Mouse (Mus musculus): Measurements from ENCODE around the gene Reln. TPM values are rescaled to one million over a fixed set of nuclear protein-coding genes. Genes with fewer than 3 reads are reported as not detected.

Gene Reln
- total and polyA plus RNA-seq, 2 experiments from 2014 or later = 40.5 to 208 TPM

DNA sequence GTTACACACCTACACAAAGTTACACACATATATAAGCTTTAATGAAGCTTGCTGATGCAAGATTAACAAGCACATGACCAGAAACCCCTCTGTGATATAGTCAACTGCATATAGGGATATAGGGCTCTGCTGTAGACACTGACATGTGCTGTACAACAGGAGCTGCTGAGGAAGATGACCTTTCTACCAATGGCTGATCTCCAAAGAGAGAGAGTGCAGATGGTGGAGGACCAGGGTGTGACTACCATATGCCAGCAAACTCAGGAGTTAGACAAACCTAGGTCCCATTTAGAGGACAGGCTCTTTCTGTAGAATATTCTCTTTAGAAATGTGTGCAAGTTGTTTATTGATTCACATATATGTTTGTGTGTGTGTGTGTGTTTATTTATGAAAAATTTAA is 216.9 kb downstream of the Reln start:
- TF ChIP-seq CTCF (IDR thresholded peaks at IDR 0.05; ENCODE audit: low read depth) = no peak
- Histone ChIP-seq H3K27ac (ENCODE audit: low read depth, low read length) (no peak overlapping the region), H3K36me3 (ENCODE audit: insufficient read depth) (no peaks in the 10 kb centered on the region), H3K9me3 (ENCODE audit: low read length) (no peaks in the 10 kb centered on the region), H3K9ac (no peak overlapping the region), H3K4me2 (ENCODE audit: low read depth) (no peak overlapping the region), H3K4me3 (ENCODE audit: low read depth, low read length) (no peak overlapping the region), H3K4me1 (ENCODE audit: insufficient read depth) (no peaks in the 10 kb centered on the region), H3K27me3 (ENCODE audit: insufficient read depth, low read length) (no peaks in the 10 kb centered on the region)
- ATAC-seq = no peak
- DNase-seq = no peak

DNA sequence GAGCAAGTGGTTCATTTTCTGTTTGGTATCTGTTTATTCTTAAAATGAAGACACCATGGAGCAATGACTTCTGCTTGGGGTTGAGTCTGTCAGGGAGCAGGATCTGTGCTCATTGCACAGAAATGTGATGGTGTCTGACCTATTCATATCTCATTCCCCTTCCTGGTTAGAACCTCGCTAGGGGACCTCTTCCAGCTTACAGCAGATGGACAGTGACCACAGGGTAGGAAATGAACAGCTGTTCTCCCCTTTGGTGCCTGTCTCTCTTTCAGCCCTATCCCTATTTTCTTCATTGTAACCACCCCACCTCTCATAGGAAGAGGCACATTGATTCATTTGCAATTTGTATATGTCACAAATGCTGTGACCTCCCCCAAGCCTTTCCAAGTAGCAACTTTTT is 225.2 kb downstream of the Reln start:
- Histone ChIP-seq H3K9ac (no peak overlapping the region), H3K9me3 (ENCODE audit: low read length) (no peaks in the 10 kb centered on the region), H3K27me3 (ENCODE audit: insufficient read depth, low read length) (no peaks in the 10 kb centered on the region), H3K4me3 (ENCODE audit: low read depth, low read length) (no peak overlapping the region), H3K4me1 (ENCODE audit: insufficient read depth) (no peaks in the 10 kb centered on the region), H3K36me3 (ENCODE audit: insufficient read depth) (no peaks in the 10 kb centered on the region), H3K4me2 (ENCODE audit: low read depth) (no peak overlapping the region), H3K27ac (ENCODE audit: low read depth, low read length) (no peak overlapping the region)
- DNase-seq (no peak), ATAC-seq (no peak)
- TF ChIP-seq CTCF (IDR thresholded peaks at IDR 0.05; ENCODE audit: low read depth) = no peak
- WGBS = 72% methylated on average over 1 of the region's 1 CpGs

DNA sequence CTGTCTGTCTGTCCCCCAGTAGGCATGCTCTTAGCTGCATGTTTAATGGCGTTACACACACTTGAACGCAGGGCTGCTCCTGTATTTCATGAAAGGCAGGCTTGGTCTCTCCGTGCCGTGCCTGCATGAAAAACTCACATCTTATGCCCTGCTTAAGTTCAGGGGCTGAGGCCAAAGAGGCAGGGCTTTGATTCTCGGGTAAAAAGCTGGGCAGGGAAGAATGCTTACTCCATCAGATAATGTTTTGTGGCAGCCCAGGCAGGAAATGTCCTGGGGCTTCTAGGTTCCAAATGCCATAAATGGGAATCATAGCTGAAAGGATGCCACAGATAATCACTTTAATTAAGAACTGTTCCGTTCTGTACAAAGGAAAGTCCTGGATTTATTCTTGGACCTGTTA is 226.0 kb downstream of the Reln start:
- no peak for ATAC-seq
- WGBS = 26% methylated on average over 6 of the region's 6 CpGs
- no peak overlapping the region for H3K4me2 ChIP-seq (ENCODE audit: low read depth)

DNA sequence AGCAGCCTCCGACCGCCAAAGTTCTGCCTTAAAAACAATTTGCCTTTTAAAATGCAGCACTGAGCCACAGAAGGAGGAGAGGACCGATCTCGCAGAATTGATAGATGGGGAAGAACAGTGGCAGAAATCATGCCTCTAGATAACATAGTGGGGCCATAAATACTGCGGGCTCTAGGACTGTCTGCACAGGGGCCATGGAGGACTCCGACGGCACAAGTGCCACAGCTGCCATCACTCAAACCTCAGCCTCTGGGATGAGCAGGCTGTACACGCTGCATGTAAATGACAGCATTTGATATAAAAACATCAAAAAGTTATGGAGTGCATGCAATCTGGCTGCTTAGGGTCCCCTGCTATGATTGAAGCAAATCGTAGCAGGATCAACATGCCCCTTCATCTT is 227.6 kb downstream of the Reln start:
- Histone ChIP-seq H3K36me3 (ENCODE audit: insufficient read depth) (no peaks in the 10 kb centered on the region), H3K4me1 (ENCODE audit: insufficient read depth) (no peaks in the 10 kb centered on the region), H3K9ac (no peak overlapping the region), H3K4me3 (ENCODE audit: low read depth, low read length) (no peak overlapping the region), H3K9me3 (ENCODE audit: low read length) (no peaks in the 10 kb centered on the region), H3K27ac (ENCODE audit: low read depth, low read length) (no peak overlapping the region), H3K4me2 (ENCODE audit: low read depth) (no peak overlapping the region), H3K27me3 (ENCODE audit: insufficient read depth, low read length) (no peaks in the 10 kb centered on the region)
- ATAC-seq (no peak), DNase-seq (no peak)
- no peak for TF ChIP-seq CTCF (IDR thresholded peaks at IDR 0.05; ENCODE audit: low read depth)
- 82% methylated on average over 9 of the region's 9 CpGs for WGBS

More for the DNA sequence above, 226.0 kb downstream of the Reln start:
- no peak overlapping the region for H3K9ac ChIP-seq
- H3K4me1 ChIP-seq (ENCODE audit: insufficient read depth) = no peaks in the 10 kb centered on the region
- no peak overlapping the region for H3K27ac ChIP-seq (ENCODE audit: low read depth, low read length)
- H3K27me3 ChIP-seq (ENCODE audit: insufficient read depth, low read length) = no peaks in the 10 kb centered on the region
- DNase-seq = no peak
- no peaks in the 10 kb centered on the region for H3K9me3 ChIP-seq (ENCODE audit: low read length)
- H3K4me3 ChIP-seq (ENCODE audit: low read depth, low read length) = no peak overlapping the region
- no peak for TF ChIP-seq CTCF (IDR thresholded peaks at IDR 0.05; ENCODE audit: low read depth)
- H3K36me3 ChIP-seq (ENCODE audit: insufficient read depth) = no peaks in the 10 kb centered on the region

DNA sequence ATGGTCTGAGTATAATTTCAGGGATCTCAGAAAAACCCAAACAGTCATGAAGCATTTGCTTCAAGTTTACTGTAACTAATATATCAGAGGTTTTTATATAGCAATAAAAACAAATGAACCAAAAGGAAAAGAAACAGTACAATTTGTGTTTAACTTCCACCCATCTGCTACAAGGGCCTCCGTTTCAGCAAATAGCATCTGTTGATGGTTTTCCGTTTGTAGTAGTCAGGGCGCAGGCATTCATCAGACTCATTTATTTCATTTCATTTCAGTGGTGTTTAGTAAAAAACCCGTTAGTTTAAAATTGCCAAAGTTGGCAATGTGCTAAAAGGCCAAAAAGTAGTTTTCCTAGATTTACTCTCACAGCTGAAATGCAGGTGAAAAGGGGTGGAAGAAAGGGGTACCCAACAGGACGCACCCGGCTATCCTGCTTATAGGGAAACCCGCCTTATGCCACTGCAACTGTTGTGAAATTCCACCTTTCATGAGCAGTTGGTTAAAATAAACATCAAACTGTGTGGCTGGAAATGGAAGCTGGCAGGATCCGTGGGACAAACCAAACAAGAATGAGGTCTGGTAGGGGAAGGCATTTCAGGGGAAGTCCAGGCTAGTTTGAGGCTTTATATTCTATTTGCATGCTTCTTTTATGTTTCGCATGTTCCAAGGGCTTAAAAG is 237.6 kb downstream of the Reln start:
- DNase-seq = peak; percentile 40

DNA sequence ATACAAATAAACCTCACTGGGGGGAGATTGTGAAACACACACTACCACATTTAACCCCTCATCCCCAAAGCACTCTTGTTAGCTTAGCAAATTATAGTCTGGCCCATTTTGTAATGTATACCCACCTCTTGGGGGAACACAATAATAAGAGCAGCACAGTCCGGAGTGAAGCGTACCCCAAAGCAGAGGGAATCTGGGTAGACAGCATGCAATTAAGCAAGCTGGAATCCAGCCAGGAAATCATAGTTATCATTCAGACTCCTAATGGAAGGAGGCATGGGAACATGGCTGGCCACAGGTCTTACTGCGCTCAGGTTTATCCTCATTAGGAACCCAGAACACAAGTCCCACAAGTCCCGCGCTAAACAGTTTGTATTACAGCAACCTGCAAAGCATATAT is 249.5 kb downstream of the Reln start:
- no peak for ATAC-seq
- no peak overlapping the region for H3K4me3 ChIP-seq (ENCODE audit: low read depth, low read length)
- H3K27me3 ChIP-seq (ENCODE audit: insufficient read depth, low read length) = no peaks in the 10 kb centered on the region
- H3K4me1 ChIP-seq (ENCODE audit: insufficient read depth) = 0 out of 2 replicates have a peak, but pooled peaks cover 9% of the 10 kb centered on the region
- H3K4me2 ChIP-seq (ENCODE audit: low read depth) = no peak overlapping the region
- no peaks in the 10 kb centered on the region for H3K36me3 ChIP-seq (ENCODE audit: insufficient read depth)
- WGBS = 32% methylated on average over 5 of the region's 5 CpGs
- TF ChIP-seq CTCF (IDR thresholded peaks at IDR 0.05; ENCODE audit: low read depth) = no peak
- DNase-seq = peak; percentile 43
- no peak overlapping the region for H3K27ac ChIP-seq (ENCODE audit: low read depth, low read length)
- H3K9ac ChIP-seq = no peak overlapping the region
- no peaks in the 10 kb centered on the region for H3K9me3 ChIP-seq (ENCODE audit: low read length)

More for the DNA sequence above, 237.6 kb downstream of the Reln start:
- H3K9me3 ChIP-seq (ENCODE audit: low read length) = no peaks in the 10 kb centered on the region
- no peaks in the 10 kb centered on the region for H3K36me3 ChIP-seq (ENCODE audit: insufficient read depth)
- H3K4me2 ChIP-seq (ENCODE audit: low read depth) = no peak overlapping the region
- H3K9ac ChIP-seq = no peak overlapping the region
- H3K27ac ChIP-seq (ENCODE audit: low read depth, low read length) = no peak overlapping the region
- H3K4me3 ChIP-seq (ENCODE audit: low read depth, low read length) = no peak overlapping the region
- no peaks in the 10 kb centered on the region for H3K4me1 ChIP-seq (ENCODE audit: insufficient read depth)
- no peak for TF ChIP-seq CTCF (IDR thresholded peaks at IDR 0.05; ENCODE audit: low read depth)
- WGBS = 52% methylated on average over 9 of the region's 9 CpGs
- ATAC-seq = no peak
- no peaks in the 10 kb centered on the region for H3K27me3 ChIP-seq (ENCODE audit: insufficient read depth, low read length)

DNA sequence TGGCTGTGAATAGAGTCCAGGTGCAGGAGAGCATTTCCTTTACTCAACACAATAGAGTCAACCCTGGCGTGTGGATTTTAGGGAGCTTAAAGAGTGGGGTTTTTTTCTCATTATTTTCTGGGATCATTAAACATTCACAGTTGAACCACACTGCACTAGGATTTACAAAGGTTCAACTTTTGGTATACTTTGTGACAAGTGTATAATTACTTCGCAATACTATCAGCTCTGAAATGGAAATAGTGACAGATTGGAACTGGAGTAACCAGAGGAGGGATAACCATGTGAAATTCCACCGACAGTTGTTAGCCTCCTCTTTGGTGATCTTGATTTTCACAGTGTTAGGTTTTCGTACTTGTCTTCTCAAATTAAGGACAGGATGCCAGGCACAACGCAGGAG is 250.5 kb downstream of the Reln start:
- no peaks in the 10 kb centered on the region for H3K36me3 ChIP-seq (ENCODE audit: insufficient read depth)
- H3K4me2 ChIP-seq (ENCODE audit: low read depth) = no peak overlapping the region
- peak; percentile 14 for DNase-seq
- no peak overlapping the region for H3K27ac ChIP-seq (ENCODE audit: low read depth, low read length)
- no peak for ATAC-seq
- WGBS = 34% methylated on average over 5 of the region's 5 CpGs
- no peaks in the 10 kb centered on the region for H3K9me3 ChIP-seq (ENCODE audit: low read length)
- no peak overlapping the region for H3K9ac ChIP-seq
- H3K4me1 ChIP-seq (ENCODE audit: insufficient read depth) = 0 out of 2 replicates have a peak, but pooled peaks cover 9% of the 10 kb centered on the region
- no peak overlapping the region for H3K4me3 ChIP-seq (ENCODE audit: low read depth, low read length)
- no peak for TF ChIP-seq CTCF (IDR thresholded peaks at IDR 0.05; ENCODE audit: low read depth)
- no peaks in the 10 kb centered on the region for H3K27me3 ChIP-seq (ENCODE audit: insufficient read depth, low read length)

Measured in forebrain, postnatal 0 days (tissue).